Mouse (Mus musculus) layer of hippocampus, adult 6 months (tissue): ENCODE results near the gene Milr1. TPM values are rescaled to one million over a fixed set of nuclear protein-coding genes. Genes with fewer than 3 reads are reported as not detected.
A peak's percentile ranks its signal among the peaks of the same experiment; 100 is the strongest.

Source experiments
- long read RNA-seq, 2 experiments: library from polyadenylated mRNA; unstranded; transcript quantifications; one replicate each; pipeline ENCODE4 v2.0.0; 2019 to 2020
- microRNA-seq: library from miRNA; unstranded; fragments of <30 nt; microRNA quantifications from one replicate; pipeline ENCODE4 v1.2.0, GENCODE M21; 2020
- polyA plus RNA-seq: library from polyadenylated mRNA; unstranded; fragments of <200 nt; fragmentation: Nextera tagmentation; gene quantifications from 2 replicates; pipeline ENCODE4 v1.2.3, GENCODE M21; 2021

The Milr1 gene
- polyA plus RNA-seq: 0.30 and 0.56 TPM in 2 replicates
- long read RNA-seq, experiment 1: 0 reads
- long read RNA-seq, experiment 2: 0 reads

DNA sequence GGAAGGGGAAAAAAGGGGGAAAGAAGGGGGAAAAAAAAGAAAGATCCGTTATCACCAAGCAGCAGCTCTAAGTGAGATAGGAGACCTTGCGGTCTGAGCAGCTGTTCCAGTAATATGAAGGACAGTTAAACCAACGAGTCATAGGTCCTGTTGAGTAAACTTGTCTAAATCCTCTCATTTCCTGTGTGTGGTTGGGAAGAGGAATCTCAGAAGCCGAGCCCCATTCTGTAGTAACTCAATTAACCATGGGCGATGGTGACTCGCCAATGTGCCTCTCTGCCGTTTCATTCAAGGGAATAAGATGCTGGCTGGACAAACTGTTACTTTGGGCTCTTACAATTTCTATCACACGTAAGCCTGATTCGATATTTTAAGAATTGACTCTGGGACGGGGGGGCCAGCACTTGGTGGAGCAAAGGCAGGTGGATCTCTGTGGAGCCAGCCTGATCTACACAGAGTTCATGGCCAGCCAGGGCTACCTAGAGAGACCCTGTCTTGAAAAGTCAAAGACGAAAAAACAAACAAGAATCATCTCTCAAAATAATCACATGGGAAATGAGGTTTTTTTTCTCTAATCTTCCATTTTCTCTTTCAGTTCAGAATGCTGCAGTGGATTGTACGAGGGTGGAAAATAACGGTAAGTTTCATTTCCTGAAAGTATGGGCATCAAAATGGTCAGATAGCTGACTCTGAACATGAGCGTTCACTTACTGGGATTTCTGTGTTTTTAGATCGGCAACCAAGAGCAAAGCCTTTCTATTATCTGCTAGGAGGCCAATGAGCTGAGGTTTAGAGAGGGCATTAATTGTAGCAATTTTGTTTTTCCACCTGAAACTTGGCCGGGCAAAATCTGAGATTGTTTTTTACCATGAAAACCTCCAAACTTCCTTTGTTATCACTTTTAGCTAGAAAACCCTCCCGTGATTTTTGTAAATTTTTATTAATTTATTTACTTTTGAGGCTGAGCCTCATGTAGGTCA, at the start of gene Milr1:
Gene Milr1 (plus strand): TSS at position 188 of the 980 bp plus-strand sequence.

DNA sequence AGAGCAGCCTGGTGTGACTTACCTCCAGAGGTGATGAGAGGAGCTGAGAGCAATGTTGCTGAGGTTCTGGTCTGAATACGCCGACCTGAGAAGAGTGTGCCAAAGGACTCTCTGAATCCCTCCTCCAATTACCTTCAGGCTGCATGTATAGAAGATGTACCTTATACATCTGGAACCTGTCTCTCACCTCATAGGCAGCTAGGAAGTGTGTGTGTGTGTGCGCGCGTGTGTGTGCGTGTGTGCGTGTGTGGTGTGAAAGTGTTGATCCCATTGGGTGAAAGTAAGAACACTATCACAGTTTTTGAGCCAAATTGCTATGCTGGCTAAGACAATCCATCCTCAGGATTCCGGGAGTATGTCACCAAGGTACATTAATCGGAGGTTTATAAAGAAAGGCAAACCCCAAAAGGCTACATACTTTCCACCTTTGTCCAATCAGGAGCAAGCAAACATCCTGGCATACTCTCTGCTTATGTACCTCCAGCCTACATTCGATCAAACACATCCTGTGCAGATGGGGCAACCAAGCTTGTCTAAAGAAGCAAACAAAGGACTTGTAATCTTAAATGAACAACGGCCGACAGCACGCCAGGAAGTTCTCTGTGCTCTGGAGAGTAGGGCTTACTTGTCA, 790 bp upstream of the Milr1 start, which contains the start of gene Pecam1:
Gene Pecam1 (minus strand): TSS at position 508 of the 631 bp plus-strand sequence.

DNA sequence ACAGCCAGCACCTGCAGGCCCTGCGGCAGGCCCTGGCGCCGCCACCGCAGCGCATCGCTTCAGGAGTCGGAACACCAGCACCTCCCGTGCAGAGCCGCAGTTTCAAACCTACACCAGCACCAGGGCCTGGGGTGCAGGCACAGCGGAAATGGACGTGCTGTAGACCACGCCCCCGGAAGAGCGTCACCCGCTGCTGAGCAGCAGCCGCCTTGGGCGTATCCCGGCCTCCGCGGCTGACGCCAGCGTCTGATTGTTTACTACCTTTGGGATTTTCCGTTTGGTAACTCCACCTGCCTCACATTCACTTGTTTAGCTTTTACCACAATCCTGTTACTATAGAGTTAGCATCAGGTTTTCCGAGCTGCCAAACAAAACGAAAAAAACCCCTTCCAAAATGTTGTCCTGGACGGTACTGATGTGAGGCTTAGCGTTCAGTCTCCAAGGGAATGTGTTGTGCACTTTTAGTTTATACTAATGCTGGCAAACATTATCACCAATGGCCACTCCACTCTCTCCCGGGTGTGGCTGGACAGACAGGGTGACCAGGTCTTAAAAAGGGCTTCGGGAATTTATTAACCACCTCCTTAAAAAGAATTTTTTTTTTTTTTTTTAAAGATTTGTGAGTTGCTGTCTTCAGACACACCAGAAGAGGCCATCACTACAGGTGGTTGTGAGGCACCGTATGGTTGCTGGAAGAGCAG, 28.5 kb downstream of the Milr1 start, which contains the start of gene Polg2:
Gene Polg2 (minus strand): TSS at position 150 of the 701 bp plus-strand sequence.

GRCm38 (mm10) chr11:106788775-106789459, 37.9 kb downstream of the Milr1 start, which contains the start of the genes Ddx5 and Cep95:
Ddx5 (minus strand) TSS chr11:106789185.
Cep95 (plus strand) TSS chr11:106789252.

Small RNAs within 50 kb of the gene (microRNA-seq; reads per million reads assigned to microRNA genes)
- gene Gm25994 (not detected), gene Mir3064 (26.4 reads per million, percentile 44 among the genes with 10 or more reads in this experiment)

Other genes with a start within 250 kb of the Milr1 start
- gene Tex2, start 137.8 kb upstream of the Milr1 start, polyA plus RNA-seq: 24.0 and 36.6 TPM in 2 replicates
- gene Pecam1, start 598 bp upstream of the Milr1 start, polyA plus RNA-seq: 8.9 and 9.1 TPM in 2 replicates
- 3.9 and 4.2 TPM in 2 replicates for gene Polg2, start 28.3 kb downstream of the Milr1 start, polyA plus RNA-seq
- gene Ddx5, start 38.0 kb downstream of the Milr1 start, polyA plus RNA-seq: 195 and 197 TPM in 2 replicates
- gene Cep95, start 38.0 kb downstream of the Milr1 start, polyA plus RNA-seq: 1.1 and 2.7 TPM in 2 replicates
- gene Smurf2, start 169.5 kb downstream of the Milr1 start, polyA plus RNA-seq: 2.4 and 2.8 TPM in 2 replicates
- 28.6 and 29.6 TPM in 2 replicates for gene Kpna2, start 248.3 kb downstream of the Milr1 start, polyA plus RNA-seq